Mouse (Mus musculus) kidney, adult 2 months (tissue): ENCODE results near the gene Sdk2.

Experiments
- CTCF ChIP-seq: fragments of 200-500 bp; conservative IDR thresholded peaks from 2 replicates; pipeline ENCODE4 v1.5.1; 2011; ENCODE audit warnings: low read depth, mild to moderate bottlenecking, control low read depth, low read length, moderate library complexity, mixed read lengths; ENCODE audit not compliant: insufficient read depth, insufficient read length
- POLR2A ChIP-seq: fragments of 200-500 bp; IDR thresholded peaks from one replicate; pipeline ENCODE4 v1.6.1; 2011; ENCODE audit warnings: low read depth, low read length, control low read depth

DNA sequence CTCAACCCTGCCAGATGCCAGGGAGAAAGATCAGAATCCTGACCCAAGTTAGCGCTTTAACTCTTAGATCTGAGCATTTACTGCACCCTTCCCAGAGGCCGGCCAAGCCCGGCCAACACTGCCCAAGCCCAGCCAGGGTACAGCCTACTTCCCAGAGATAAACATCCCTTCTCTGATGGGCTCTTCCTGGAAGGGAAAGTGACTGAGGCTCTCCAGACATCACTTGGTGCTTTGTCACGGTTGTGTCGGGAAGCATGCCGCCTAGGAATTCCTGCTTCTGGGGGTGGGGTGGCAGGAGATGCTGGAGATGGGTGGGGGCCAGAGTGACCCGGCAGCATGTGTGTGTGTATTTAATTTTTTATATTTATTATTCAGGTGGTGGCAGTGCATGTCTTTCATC is 326.7 kb downstream of the Sdk2 start:
- TF ChIP-seq CTCF, result no peak
- no peak for TF ChIP-seq POLR2A
